Mouse (Mus musculus): ENCODE data around the gene Gm10720. TPM values are rescaled to one million over a fixed set of nuclear protein-coding genes. Genes with fewer than 3 reads are reported as not detected.
"Not testable (repeated sequence)": the region's sequence is repeated elsewhere in the genome, so short reads cannot be mapped to it uniquely, and the experiment has no call there.

Gm10720 gene
- polyA plus RNA-seq (2012; rRNA removed): not detected in 2 replicates

- DNase-seq (ENCODE audit: extremely low spot score in 1 of 2, low spot score in 1 of 2): not testable (repeated sequence)
These were observed at the start of gene Gm10720 for GRCm38 (mm10) chr9:3015354-3015753. TSS of gene Gm10720 (plus strand) at chr9:3015654.

- DNase-seq (ENCODE audit: extremely low spot score in 1 of 2, low spot score in 1 of 2): not testable (repeated sequence)
These were observed 14.9 kb upstream of the Gm10720 start, which contains the start of gene Gm10722 for GRCm38 (mm10) chr9:3000445-3000972. TSS of gene Gm10722 (plus strand) at chr9:3000922.

GRCm38 (mm10) chr9:3001006-3001405, 14.4 kb upstream of the Gm10720 start:
- peak in 1 of 2 experiments; percentile 10 for DNase-seq (ENCODE audit: extremely low spot score in 1 of 2, low spot score in 1 of 2)

GRCm38 (mm10) chr9:3001948-3002659, 13.3 kb upstream of the Gm10720 start:
- peak; percentile 100 for DNase-seq (ENCODE audit: extremely low spot score in 1 of 2, low spot score in 1 of 2)

- DNase-seq (ENCODE audit: extremely low spot score in 1 of 2, low spot score in 1 of 2): not testable (repeated sequence)
These were observed 12.6 kb upstream of the Gm10720 start, which contains the start of gene Gm11168 for GRCm38 (mm10) chr9:3002794-3003396. TSS of gene Gm11168 (plus strand) at chr9:3003346.

- not testable (repeated sequence) for DNase-seq (ENCODE audit: extremely low spot score in 1 of 2, low spot score in 1 of 2)
These were observed 9.3 kb upstream of the Gm10720 start for GRCm38 (mm10) chr9:3006179-3006578.

- DNase-seq (ENCODE audit: extremely low spot score in 1 of 2, low spot score in 1 of 2): peak; percentile 95 to 100
These were observed 8.8 kb upstream of the Gm10720 start for GRCm38 (mm10) chr9:3006636-3007035.

GRCm38 (mm10) chr9:3007272-3007671, 8.2 kb upstream of the Gm10720 start:
- not testable (repeated sequence) for DNase-seq (ENCODE audit: extremely low spot score in 1 of 2, low spot score in 1 of 2)

- DNase-seq (ENCODE audit: extremely low spot score in 1 of 2, low spot score in 1 of 2): not testable (repeated sequence)
These were observed 6.1 kb upstream of the Gm10720 start for GRCm38 (mm10) chr9:3009331-3009730.

GRCm38 (mm10) chr9:3012054-3012621, 3.3 kb upstream of the Gm10720 start:
- DNase-seq (ENCODE audit: extremely low spot score in 1 of 2, low spot score in 1 of 2): not testable (repeated sequence)

- DNase-seq (ENCODE audit: extremely low spot score in 1 of 2, low spot score in 1 of 2): not testable (repeated sequence)
These were observed 2.6 kb upstream of the Gm10720 start, which contains the start of gene Gm10721 for GRCm38 (mm10) chr9:3012733-3013279. TSS of gene Gm10721 (plus strand) at chr9:3013140.

- DNase-seq (ENCODE audit: extremely low spot score in 1 of 2, low spot score in 1 of 2): not testable (repeated sequence)
These were observed 442 bp downstream of the Gm10720 start for GRCm38 (mm10) chr9:3015896-3016295.

- not testable (repeated sequence) for DNase-seq (ENCODE audit: extremely low spot score in 1 of 2, low spot score in 1 of 2)
These were observed 1.7 kb downstream of the Gm10720 start, which contains the start of gene Gm10719 for GRCm38 (mm10) chr9:3017108-3017507. TSS of gene Gm10719 (plus strand) at chr9:3017408.

GRCm38 (mm10) chr9:3018944-3019343, 3.5 kb downstream of the Gm10720 start:
- DNase-seq (ENCODE audit: extremely low spot score in 1 of 2, low spot score in 1 of 2): not testable (repeated sequence)

- DNase-seq (ENCODE audit: extremely low spot score in 1 of 2, low spot score in 1 of 2): peak; percentile 60 to 80
These were observed 4.6 kb downstream of the Gm10720 start for GRCm38 (mm10) chr9:3019835-3020727.

GRCm38 (mm10) chr9:3022316-3023008, 7.0 kb downstream of the Gm10720 start:
- DNase-seq (ENCODE audit: extremely low spot score in 1 of 2, low spot score in 1 of 2): peak; percentile 84 to 86

- DNase-seq (ENCODE audit: extremely low spot score in 1 of 2, low spot score in 1 of 2): peak; percentile 34 to 46
These were observed 8.0 kb downstream of the Gm10720 start, which contains the start of gene Gm10718 for GRCm38 (mm10) chr9:3023312-3023984. TSS of gene Gm10718 (plus strand) at chr9:3023547.

GRCm38 (mm10) chr9:3023985-3024648, 8.7 kb downstream of the Gm10720 start:
- DNase-seq (ENCODE audit: extremely low spot score in 1 of 2, low spot score in 1 of 2): peak; percentile 97 to 100

All from frontal cortex, adult 2 months (tissue).